Mouse (Mus musculus): Measurements from ENCODE around the gene Nphp1. TPM values are rescaled to one million over a fixed set of nuclear protein-coding genes. Genes with fewer than 3 reads are reported as not detected.

The Nphp1 gene
- total and polyA plus RNA-seq, 3 experiments, result 4.6 to 9.7 (median 8.2) TPM

DNA sequence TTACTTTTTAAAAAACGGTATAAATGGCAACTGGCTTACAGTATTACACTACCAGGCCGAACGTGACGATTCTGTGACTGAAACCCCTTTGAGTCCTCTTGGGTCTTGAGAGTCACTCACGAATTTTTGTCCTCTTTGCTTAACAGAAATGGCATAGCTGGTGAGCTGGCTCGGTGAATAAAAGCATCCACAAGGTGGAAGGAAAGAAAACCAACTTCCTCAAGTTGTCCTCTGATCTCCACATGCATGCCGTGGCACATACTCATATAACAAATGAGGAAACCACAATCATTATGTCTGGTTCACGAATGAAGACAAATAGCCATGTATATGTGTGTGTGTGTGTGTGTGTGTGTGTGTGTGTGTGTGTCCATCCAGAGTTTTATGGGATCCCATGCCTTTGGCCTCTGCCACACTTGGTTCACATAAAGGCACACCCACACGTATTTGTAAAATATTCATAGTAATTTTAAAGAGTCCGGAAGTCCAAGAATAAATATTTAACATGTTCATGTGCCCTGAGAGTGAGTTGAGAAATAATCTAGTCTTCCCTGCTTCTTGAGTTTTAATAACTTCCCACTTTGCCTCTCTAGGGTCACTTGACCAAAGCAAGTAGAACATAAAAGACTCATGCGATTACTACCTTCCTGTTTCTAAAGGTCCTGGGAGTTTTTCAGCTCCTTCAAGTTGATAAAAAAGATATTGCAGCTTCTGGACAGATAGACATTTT, 43.6 kb upstream of the Nphp1 start:
- Histone ChIP-seq H3K4me2 (ENCODE audit: insufficient read depth, low read depth, poor library complexity, severe bottlenecking) (peak overlapping the region; percentile 100), H3K4me3 (replicated peaks in 1 of 3; ENCODE audit: low read depth in 2 of 3, low read length in 2 of 3, poor library complexity in 1 of 3) (peak overlapping the region; percentile 51 to 89 (median 71)), H3K4me1 (ENCODE audit: control insufficient read depth in 1 of 2, insufficient read depth in 2 of 2) (peaks cover 0 to 15% of the 10 kb centered on the region in 2 experiments; a peak in 1 of 4 replicates), H3K79me2 (replicated peaks; ENCODE audit: control insufficient read depth, extremely low read depth, insufficient read depth, poor library complexity, severe bottlenecking) (peaks cover 20% of the 10 kb centered on the region), H3K9ac (ENCODE audit: insufficient read depth, low read depth) (peak overlapping the region; percentile 62), H3K36me3 (replicated peaks in 1 of 2; ENCODE audit: control insufficient read depth in 1 of 2, insufficient read depth in 1 of 2, low read length in 1 of 2) (peaks cover under 1 to 14% of the 10 kb centered on the region in 2 experiments), H3K27me3 (replicated peaks) (peaks cover 13% of the 10 kb centered on the region), H3K27ac (ENCODE audit: insufficient read depth, low read depth) (no peak overlapping the region), H3K9me3 (replicated peaks; ENCODE audit: low read length) (no peaks in the 10 kb centered on the region)
- TF ChIP-seq BHLHE40 (IDR thresholded peaks at IDR 0.05; ENCODE audit: low read depth, low read length) (0 out of 2 replicates have a peak, but pooled peaks have one; percentile 37), SIN3A (IDR thresholded peaks at IDR 0.05; ENCODE audit: low read length) (no peak)
- DNase-seq (ENCODE audit: extremely low read depth), result no peak
- dilution Hi-C loops (cut with MboI; ENCODE audit: extremely low pct_ligation_motif_present, extremely low pct_unique_long_range_greater_than_20kb, low sequenced_read_pairs) (no loop called here), in situ Hi-C loops (cut with MboI; ENCODE audit: low pct_ligation_motif_present, low pct_unique_long_range_greater_than_20kb, low sequenced_read_pairs) (no loop called here)

- peaks cover 0 to 15% of the 10 kb centered on the region in 2 experiments; a peak in 1 of 4 replicates for H3K4me1 ChIP-seq (ENCODE audit: control insufficient read depth in 1 of 2, insufficient read depth in 2 of 2)
- no peaks in the 10 kb centered on the region for H3K9me3 ChIP-seq (replicated peaks; ENCODE audit: low read length)
- peaks cover 13% of the 10 kb centered on the region for H3K27me3 ChIP-seq (replicated peaks)
- H3K27ac ChIP-seq (ENCODE audit: insufficient read depth, low read depth), result peak within 1 kb of the TSS; percentile 14; the same call in 1 of the 2 replicates
- peak within 1 kb of the TSS; percentile 100 for H3K4me2 ChIP-seq (ENCODE audit: insufficient read depth, low read depth, poor library complexity, severe bottlenecking)
- dilution Hi-C loops (cut with MboI; ENCODE audit: extremely low pct_ligation_motif_present, extremely low pct_unique_long_range_greater_than_20kb, low sequenced_read_pairs) (no loop called here), in situ Hi-C loops (cut with MboI; ENCODE audit: low pct_ligation_motif_present, low pct_unique_long_range_greater_than_20kb, low sequenced_read_pairs) (no loop called here)
- H3K4me3 ChIP-seq (replicated peaks in 1 of 3; ENCODE audit: low read depth in 2 of 3, low read length in 2 of 3, poor library complexity in 1 of 3), result peak within 1 kb of the TSS; percentile 84 to 90 (median 89)
- peaks cover 4 to 21% of the 10 kb centered on the region in 2 experiments for H3K36me3 ChIP-seq (replicated peaks in 1 of 2; ENCODE audit: control insufficient read depth in 1 of 2, insufficient read depth in 1 of 2, low read length in 1 of 2)
- peak; percentile 92 for DNase-seq (ENCODE audit: extremely low read depth)
- H3K79me2 ChIP-seq (replicated peaks; ENCODE audit: control insufficient read depth, extremely low read depth, insufficient read depth, poor library complexity, severe bottlenecking), result peaks cover 22% of the 10 kb centered on the region
- peak within 1 kb of the TSS; percentile 84 for H3K9ac ChIP-seq (ENCODE audit: insufficient read depth, low read depth)
- no peak for TF ChIP-seq MEF2A (IDR thresholded peaks at IDR 0.05; ENCODE audit: borderline replicate concordance, low read depth, low read length)
- no peak for TF ChIP-seq SMC3 (IDR thresholded peaks at IDR 0.05; ENCODE audit: low read depth, low read length)
- peak; percentile 89; the same call in 1 of the 2 replicates for TF ChIP-seq E2F4 (IDR thresholded peaks at IDR 0.05; ENCODE audit: insufficient replicate concordance, low read depth, low read length)
- TF ChIP-seq RCOR1 (conservative IDR thresholded peaks at IDR 0.05; ENCODE audit: low read depth, low read length), result no peak
- no peak for TF ChIP-seq PAX5 (IDR thresholded peaks at IDR 0.05; ENCODE audit: low read length)
- TF ChIP-seq SIN3A (IDR thresholded peaks at IDR 0.05; ENCODE audit: low read length), result peak; percentile 98
- TF ChIP-seq JUND (conservative IDR thresholded peaks at IDR 0.05; ENCODE audit: low read depth, low read length), result no peak
- peak; percentile 38; the same call in 1 of the 2 replicates for TF ChIP-seq BHLHE40 (IDR thresholded peaks at IDR 0.05; ENCODE audit: low read depth, low read length)
- no peak for TF ChIP-seq EP300 (IDR thresholded peaks at IDR 0.05; ENCODE audit: low read length)
- peak; percentile 52; the same call in 1 of the 2 replicates for TF ChIP-seq MAX (IDR thresholded peaks at IDR 0.05; ENCODE audit: low read length)
- TF ChIP-seq ELF1 (IDR thresholded peaks at IDR 0.05; ENCODE audit: low read depth, low read length), result no peak; the same call in 1 of the 2 replicates
- TF ChIP-seq ZMIZ1 (IDR thresholded peaks at IDR 0.05; ENCODE audit: low read depth, low read length), result peak; percentile 83; the same call in 1 of the 2 replicates
- TF ChIP-seq CTCF (conservative IDR thresholded peaks at IDR 0.05 in 1 of 2, IDR thresholded peaks at IDR 0.05 in 1 of 2; ENCODE audit: low read depth in 2 of 2, low read length in 2 of 2), result no peak
- TF ChIP-seq POLR2AphosphoS2 (IDR thresholded peaks at IDR 0.05; ENCODE audit: low read depth, low read length), result peak; percentile 35; the same call in 1 of the 2 replicates
- TF ChIP-seq ZNF384 (IDR thresholded peaks at IDR 0.05; ENCODE audit: low read depth, low read length), result no peak
- TF ChIP-seq GABPA (IDR thresholded peaks at IDR 0.05; ENCODE audit: insufficient replicate concordance, low read depth, low read length), result no peak
- no peak for TF ChIP-seq USF1 (IDR thresholded peaks at IDR 0.05; ENCODE audit: low read depth, low read length)
- TF ChIP-seq MYC (IDR thresholded peaks at IDR 0.05; ENCODE audit: low read depth, low read length), result no peak
- no peak for TF ChIP-seq ZC3H11A (IDR thresholded peaks at IDR 0.05; ENCODE audit: low read depth, low read length)
- no peak for TF ChIP-seq JUN (IDR thresholded peaks at IDR 0.05; ENCODE audit: insufficient read depth, low read depth, low read length)
- no peak for TF ChIP-seq MAFK (IDR thresholded peaks at IDR 0.05; ENCODE audit: insufficient replicate concordance, low read length)
- peak; percentile 84 for TF ChIP-seq NRF1 (IDR thresholded peaks at IDR 0.05; ENCODE audit: low read depth, low read length)
- TF ChIP-seq ZKSCAN1 (IDR thresholded peaks at IDR 0.05; ENCODE audit: borderline replicate concordance, low read depth, low read length), result no peak
- 0 out of 2 replicates have a peak, but pooled peaks have one; percentile 36 for TF ChIP-seq MAZ (IDR thresholded peaks at IDR 0.05; ENCODE audit: low read depth, low read length)
- TF ChIP-seq TCF12 (IDR thresholded peaks at IDR 0.05; ENCODE audit: low read depth, low read length), result no peak; the same call in 1 of the 2 replicates
- no peak for TF ChIP-seq ETS1 (conservative IDR thresholded peaks at IDR 0.05; ENCODE audit: low read depth, low read length)
- TF ChIP-seq CHD2 (IDR thresholded peaks at IDR 0.05; ENCODE audit: low read length), result peak; percentile 86
- peak; percentile 89 for TF ChIP-seq MXI1 (IDR thresholded peaks at IDR 0.05; ENCODE audit: low read depth, low read length)
- no peak for TF ChIP-seq USF2 (conservative IDR thresholded peaks at IDR 0.05; ENCODE audit: low read depth, low read length)
Observed at GRCm38 (mm10) chr2:127831401-127832102, 42.9 kb upstream of the Nphp1 start, which contains the start of gene Bub1. Bub1 (minus strand) TSS chr2:127831865.
